Comparison of ENCODE assay signal across 8 mouse cellular contexts in genomic region chr5:149184844-149185186, GRCm38 (mm10). TPM values are rescaled to one million over a fixed set of nuclear protein-coding genes. Genes with fewer than 3 reads are reported as not detected.
A peak's percentile ranks its signal among the peaks of the same experiment; 100 is the strongest.
DNase-seq lines count a peak whose midpoint lies in the region; ATAC-seq and TF ChIP-seq lines count a peak whose summit lies in the region.

No protein-coding gene starts in this region.

- under 1% methylated on average over 20 of the region's 20 CpGs for WGBS in liver, postnatal 0 days (ENCODE audit: insufficient replicate concordance)

- CTCF ChIA-PET in Patski (lab: Charles Lee): interaction anchor here (1.0 to 4.0 kb wide), 6 partner anchors 10 to 191 kb away, joined by 3 to 13 read pairs (median 4); no protein-coding TSS in a partner anchor

- H3K27ac ChIP-seq in liver, postnatal 0 days (ENCODE audit: low read depth): peak overlapping the region; percentile 90

- POLR2A ChIA-PET in Patski (lab: Charles Lee): interaction anchor here (0.7 to 1.4 kb wide), 7 partner anchors 9 to 190 kb away, joined by 3 to 6 read pairs (median 3); partner anchors contain the start of gene Gm42791

- DNase-seq in left cerebral cortex, adult 18-20 months (ENCODE audit: low spot score in 2 of 2): peak; percentile 27 to 52
- no peak for DNase-seq in left cerebral cortex, adult 11 months (ENCODE audit: low spot score)
- no peak for DNase-seq in Patski (ENCODE audit: low read depth, low spot score)
- DNase-seq in liver, postnatal 0 days: peak; percentile 59
- no peak for DNase-seq in B cell, adult 2 months

- H3K4me2 ChIP-seq in liver, postnatal 0 days (ENCODE audit: low read depth, low read length): peak overlapping the region; percentile 96

- no peak for TF ChIP-seq EP300 in liver, postnatal 0 days (IDR thresholded peaks at IDR 0.05; ENCODE audit: low read depth)

- H3K36me3 ChIP-seq in erythroblast, embryonic 14.5 days (ENCODE audit: control insufficient read depth): peaks cover 41% of the 10 kb centered on the region
- H3K36me3 ChIP-seq in liver, postnatal 0 days (replicated peaks; ENCODE audit: insufficient read depth, low read length): peaks cover 15% of the 10 kb centered on the region

- peak; percentile 9 for ATAC-seq in Patski
- peak; percentile 47 for ATAC-seq in inflammation-experienced regulatory T-cells, adult 6 months
- ATAC-seq in liver, postnatal 0 days: peak; percentile 5
- peak; percentile 17; the same call in 1 of the 2 replicates for ATAC-seq in neutrophil, adult 5-6 weeks (ENCODE audit: extremely low read depth, insufficient number of reproducible peaks, low FRiP score, poor library complexity, severe bottlenecking)

- in situ Hi-C loops in Patski (cut with MboI; ENCODE audit: low pct_unique_long_range_greater_than_20kb): no loop called here

- no peak for TF ChIP-seq CTCF in Patski (IDR thresholded peaks at IDR 0.05)
- no peak for TF ChIP-seq CTCF in liver, postnatal 0 days (IDR thresholded peaks at IDR 0.05; ENCODE audit: low read depth)

- peaks cover 41% of the 10 kb centered on the region for H3K4me1 ChIP-seq in erythroblast, embryonic 14.5 days (ENCODE audit: control insufficient read depth)
- peaks cover 25% of the 10 kb centered on the region for H3K4me1 ChIP-seq in liver, postnatal 0 days (ENCODE audit: insufficient read depth)

- H3K27me3 ChIP-seq in Patski: no peaks in the 10 kb centered on the region
- H3K27me3 ChIP-seq in erythroblast, embryonic 14.5 days (ENCODE audit: control insufficient read depth): no peaks in the 10 kb centered on the region
- H3K27me3 ChIP-seq in liver, postnatal 0 days (ENCODE audit: insufficient read depth, low read length): no peaks in the 10 kb centered on the region

- peak overlapping the region; percentile 74 for H3K4me3 ChIP-seq in erythroblast, embryonic 14.5 days (replicated peaks)
- peak overlapping the region; percentile 88 for H3K4me3 ChIP-seq in liver, postnatal 0 days (ENCODE audit: low read depth, low read length)

- H3K9ac ChIP-seq in liver, postnatal 0 days (replicated peaks): peak overlapping the region; percentile 77

- H3K9me3 ChIP-seq in erythroblast, embryonic 14.5 days (ENCODE audit: control insufficient read depth, low read length): no peaks in the 10 kb centered on the region
- H3K9me3 ChIP-seq in liver, postnatal 0 days (ENCODE audit: low read length): no peaks in the 10 kb centered on the region

RNA-seq across cellular contexts. Expression of gene Hmgb1, which starts 0.5 kb away (rescaled TPM):
- total RNA-seq in left cerebral cortex, adult 18-20 months (2021): 100 to 1,000 TPM; 128 to 136 TPM
- polyA plus RNA-seq in Patski (2021): 136 TPM
- 65.4 and 99.1 TPM in 2 replicates for polyA plus RNA-seq in erythroblast, embryonic 14.5 days (2012)
- polyA plus RNA-seq in inflammation-experienced regulatory T-cells, adult 6 months (2017; shearing (Covaris generic)): 1,000 to 10,000 TPM in 1 of 3 experiments, 100 to 1,000 TPM in 2; 359 to 1,026 (median 583) TPM
- 421 and 439 TPM in 2 replicates for polyA plus RNA-seq in liver, postnatal 0 days (2015; fragmentation: Nextera tagmentation; extraction: Ambion mirVana)
- total RNA-seq in neutrophil, adult 5-6 weeks (2017): 585 and 681 TPM in 2 replicates

RNA-seq across cellular contexts. Expression of gene Uspl1, which starts 0.7 kb away (rescaled TPM):
- 10 to 100 TPM; 42.5 to 42.6 TPM for total RNA-seq in left cerebral cortex, adult 18-20 months (2021)
- polyA plus RNA-seq in Patski (2021): 29.0 TPM
- 0.09 and 0.18 TPM in 2 replicates for polyA plus RNA-seq in erythroblast, embryonic 14.5 days (2012)
- 10 to 100 TPM; 33.6 to 38.3 (median 34.7) TPM for polyA plus RNA-seq in inflammation-experienced regulatory T-cells, adult 6 months (2017; shearing (Covaris generic))
- 11.7 and 12.4 TPM in 2 replicates for polyA plus RNA-seq in liver, postnatal 0 days (2015; fragmentation: Nextera tagmentation; extraction: Ambion mirVana)
- 65.2 and 69.9 TPM in 2 replicates for total RNA-seq in neutrophil, adult 5-6 weeks (2017)

Comparison
In these comparisons a context has a peak if more than half of its experiments do, and no peak if none do; other contexts are left out.
1. DNase-seq: peak in left cerebral cortex, adult 18-20 months (2 of 2) and liver, postnatal 0 days (single experiment); none in left cerebral cortex, adult 11 months (single experiment), Patski (single experiment) and B cell, adult 2 months (0 of 2).
2. RNA of gene Uspl1, which starts 0.7 kb away (polyA plus RNA-seq): 33.6 to 38.3 TPM in inflammation-experienced regulatory T-cells, adult 6 months, 29.0 TPM in Patski (single experiment) and 11.7 to 12.4 TPM in liver, postnatal 0 days; 0.09 to 0.18 TPM in erythroblast, embryonic 14.5 days; every median in the first group is over 10 times any median in the second.
3. Peak in every context shown above with its lines, with median percentiles within 50 percentile points of each other: ATAC-seq.